Mouse (Mus musculus) frontal cortex, postnatal 25 days (tissue): ENCODE results near the gene Mtcl1.
A peak's percentile ranks its signal among the peaks of the same experiment; 100 is the strongest.

Source experiments
- DNase-seq, 2 experiments: peaks; one replicate each; pipeline ENCODE4 v3.0.0; 2022; ENCODE audit warnings: low spot score in 2 of 2

Mtcl1 gene

GRCm38 (mm10) chr17:66449460-66450341 is at the start of gene Mtcl1:
TSS of gene Mtcl1 (minus strand) at chr17:66449750.
- peak in 1 of 2 experiments; percentile 74 for DNase-seq

GRCm38 (mm10) chr17:66498598-66498997 is 49.0 kb upstream of the Mtcl1 start:
- DNase-seq: no peak

GRCm38 (mm10) chr17:66496589-66496988 is 47.0 kb upstream of the Mtcl1 start:
- no peak for DNase-seq

GRCm38 (mm10) chr17:66490022-66490601 is 40.6 kb upstream of the Mtcl1 start:
- DNase-seq: peak in 1 of 2 experiments; percentile 55

- DNase-seq: no peak
Measured at GRCm38 (mm10) chr17:66486576-66486975, 37.0 kb upstream of the Mtcl1 start.

GRCm38 (mm10) chr17:66485742-66486141 is 36.2 kb upstream of the Mtcl1 start:
- DNase-seq: peak; percentile 57 to 65

- no peak for DNase-seq
Measured at GRCm38 (mm10) chr17:66484965-66485364, 35.4 kb upstream of the Mtcl1 start.

- DNase-seq: no peak
Measured at GRCm38 (mm10) chr17:66483651-66484454, 34.3 kb upstream of the Mtcl1 start.

GRCm38 (mm10) chr17:66481295-66481694 is 31.7 kb upstream of the Mtcl1 start:
- no peak for DNase-seq

GRCm38 (mm10) chr17:66480491-66481278 is 31.1 kb upstream of the Mtcl1 start:
- DNase-seq: no peak

- no peak for DNase-seq
Measured at GRCm38 (mm10) chr17:66479813-66480490, 30.4 kb upstream of the Mtcl1 start.

- peak in 1 of 2 experiments; percentile 39 for DNase-seq
Measured at GRCm38 (mm10) chr17:66479311-66479710, 29.8 kb upstream of the Mtcl1 start.

GRCm38 (mm10) chr17:66473205-66473604 is 23.7 kb upstream of the Mtcl1 start:
- no peak for DNase-seq

- DNase-seq: no peak
Measured at GRCm38 (mm10) chr17:66471775-66472174, 22.2 kb upstream of the Mtcl1 start.

GRCm38 (mm10) chr17:66471252-66471651 is 21.7 kb upstream of the Mtcl1 start:
- DNase-seq: no peak

- DNase-seq: no peak
Measured at GRCm38 (mm10) chr17:66470020-66470419, 20.5 kb upstream of the Mtcl1 start.

- DNase-seq: no peak
Measured at GRCm38 (mm10) chr17:66457278-66457677, 7.7 kb upstream of the Mtcl1 start.

- peak; percentile 90 for DNase-seq
Measured at GRCm38 (mm10) chr17:66451143-66451542, 1.6 kb upstream of the Mtcl1 start.

GRCm38 (mm10) chr17:66450526-66451070 is 1.0 kb upstream of the Mtcl1 start:
- no peak for DNase-seq
